Mouse (Mus musculus) liver, embryonic 13.5 days (tissue): ENCODE measurements at regions not wholly inside any gene's neighbourhood (a gene's known extent, or its start where the extent isn't known, plus 50 kb on each side); places are given as distances from the start of the nearest gene placed in this dataset.

Source experiments
- ATAC-seq: fragments of 200-750 bp; cut with Nextera tagmentation; 2 replicates; pipeline ENCODE4 v1.8.0; 2017; ENCODE audit warnings: low read depth, mild to moderate bottlenecking, moderate number of reproducible peaks, moderate library complexity
- DNase-seq: peaks from one replicate; pipeline ENCODE4 v3.0.0; 2022
- H3K27ac ChIP-seq: fragments of 300-500 bp; sonication (generic); 2 replicates; pipeline ENCODE4 v1.5.1; 2015; ENCODE audit warnings: moderate library complexity, mild to moderate bottlenecking, inconsistent platforms
- H3K27me3 ChIP-seq: fragments of 300-500 bp; sonication (generic); 2 replicates; pipeline ENCODE4 v1.6.1; 2015; ENCODE audit warnings: mild to moderate bottlenecking, inconsistent platforms
- H3K36me3 ChIP-seq: fragments of 300-500 bp; sonication (generic); 2 replicates; pipeline ENCODE4 v1.6.1; 2015; ENCODE audit warnings: mild to moderate bottlenecking, inconsistent platforms
- H3K4me1 ChIP-seq: fragments of 300-500 bp; sonication (generic); replicated peaks from 2 replicates; pipeline ENCODE4 v1.6.1; 2015; ENCODE audit warnings: inconsistent platforms
- H3K4me2 ChIP-seq: fragments of 300-500 bp; sonication (generic); 2 replicates; pipeline ENCODE4 v1.6.1; 2015; ENCODE audit warnings: inconsistent platforms, mild to moderate bottlenecking, moderate library complexity
- H3K4me3 ChIP-seq: fragments of 300-500 bp; sonication (generic); replicated peaks from 2 replicates; pipeline ENCODE4 v1.5.1; 2015; ENCODE audit warnings: mild to moderate bottlenecking, inconsistent platforms
- H3K9ac ChIP-seq: fragments of 300-500 bp; sonication (generic); 2 replicates; pipeline ENCODE4 v1.6.1; 2015; ENCODE audit warnings: mild to moderate bottlenecking, inconsistent platforms
- H3K9me3 ChIP-seq: fragments of 300-500 bp; sonication (generic); replicated peaks from 2 replicates; pipeline ENCODE4 v1.6.1; 2016; ENCODE audit warnings: inconsistent platforms
- WGBS: fragments of 180-500 bp; shearing (Covaris S2); methylation state at CpG from one replicate; pipeline ENCODE4 v1.1.7; 2015; ENCODE audit not compliant: insufficient replicate concordance; 5-methylcytosine and 5-hydroxymethylcytosine counted together

DNA sequence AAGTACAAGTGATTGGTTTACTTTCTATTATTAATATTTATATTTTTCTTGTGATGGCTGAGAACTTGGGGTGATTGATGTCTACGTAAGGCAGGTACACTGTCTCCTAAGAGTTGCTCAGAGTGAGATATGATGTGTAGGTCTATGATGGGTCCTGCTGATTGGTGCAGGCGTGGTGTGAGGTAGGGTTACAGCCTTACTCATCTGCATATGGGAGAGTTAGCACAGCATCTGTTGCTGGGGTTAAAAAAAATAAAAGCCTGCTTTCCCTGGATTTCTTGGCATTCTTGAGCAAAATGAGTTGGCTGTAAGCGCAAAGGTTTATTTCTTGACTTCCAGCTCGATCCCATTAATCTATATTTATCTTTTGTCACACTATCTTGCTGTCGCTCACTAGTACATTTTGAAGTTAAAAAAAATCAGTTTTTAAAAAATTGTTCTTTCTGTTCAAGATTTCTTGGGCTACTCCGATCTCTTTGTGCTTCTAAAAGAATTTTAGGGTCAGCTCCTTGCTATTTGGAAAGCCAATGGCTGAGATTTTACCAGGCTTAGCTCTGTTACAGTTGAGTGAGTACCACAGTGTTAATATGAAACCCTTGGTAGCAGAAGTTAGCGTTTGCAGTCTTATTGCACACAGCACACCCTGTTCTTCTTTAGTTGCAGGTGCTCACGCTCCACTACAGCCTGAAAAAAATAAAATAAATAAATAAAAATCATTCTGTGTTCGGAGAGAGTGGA lies 482.0 kb downstream of the Plekhb2 start:
- no peaks in the 10 kb centered on the region for H3K4me1 ChIP-seq
- no peak overlapping the region for H3K9ac ChIP-seq
- WGBS, result 69% methylated on average over 9 of the region's 9 CpGs
- no peaks in the 10 kb centered on the region for H3K36me3 ChIP-seq
- H3K27me3 ChIP-seq, result no peaks in the 10 kb centered on the region
- no peak overlapping the region for H3K27ac ChIP-seq
- DNase-seq (no peak), ATAC-seq (no peak)
- H3K4me3 ChIP-seq, result no peak overlapping the region
- H3K4me2 ChIP-seq, result no peak overlapping the region
- no peaks in the 10 kb centered on the region for H3K9me3 ChIP-seq

DNA sequence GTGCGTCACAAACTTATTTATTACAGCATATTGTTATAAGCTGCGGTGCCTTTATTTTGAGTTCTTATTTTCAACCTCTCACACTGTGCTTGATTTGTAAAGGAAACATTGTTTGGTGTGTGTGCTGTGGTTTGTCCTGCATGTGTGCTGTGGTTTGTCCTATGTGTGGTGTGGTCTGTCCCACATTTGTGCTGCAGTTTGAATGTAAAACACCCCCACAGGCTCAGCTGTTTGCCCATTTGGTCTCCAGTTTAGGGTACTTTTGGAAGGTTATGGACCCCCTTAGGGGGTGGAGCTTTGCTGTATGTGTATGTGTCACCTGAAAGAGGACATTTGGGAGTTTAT lies 482.5 kb downstream of the Plekhb2 start:
- H3K4me1 ChIP-seq, result no peaks in the 10 kb centered on the region
- no peaks in the 10 kb centered on the region for H3K27me3 ChIP-seq
- H3K9me3 ChIP-seq, result no peaks in the 10 kb centered on the region
- H3K27ac ChIP-seq, result no peak overlapping the region
- no peaks in the 10 kb centered on the region for H3K36me3 ChIP-seq
- no peak overlapping the region for H3K4me3 ChIP-seq
- ATAC-seq (no peak), DNase-seq (no peak)
- 74% methylated on average over 2 of the region's 2 CpGs for WGBS
- H3K4me2 ChIP-seq, result no peak overlapping the region
- no peak overlapping the region for H3K9ac ChIP-seq

DNA sequence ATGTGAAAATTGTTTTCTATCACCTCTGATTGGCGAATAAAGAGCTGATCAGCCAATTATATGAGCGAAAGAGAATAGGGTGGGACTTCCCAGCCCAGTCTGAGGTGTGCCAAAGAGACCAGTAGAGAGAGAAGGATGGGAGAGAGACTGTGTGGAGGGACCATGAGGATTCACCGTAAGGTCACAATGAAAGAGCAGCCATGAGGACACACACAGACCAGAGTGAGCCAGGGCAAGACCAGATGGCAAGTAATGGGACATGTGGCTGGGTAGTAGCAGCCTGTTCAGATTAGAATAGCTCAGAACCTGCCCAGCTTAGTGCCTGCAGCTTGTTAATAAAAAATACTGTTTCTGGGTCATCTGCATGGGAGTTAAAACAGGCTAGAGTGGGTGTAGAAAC lies 487.9 kb downstream of the Plekhb2 start:
- Histone ChIP-seq H3K27ac (no peak overlapping the region), H3K4me3 (no peak overlapping the region), H3K4me1 (no peaks in the 10 kb centered on the region), H3K9me3 (no peaks in the 10 kb centered on the region), H3K27me3 (no peaks in the 10 kb centered on the region), H3K36me3 (no peaks in the 10 kb centered on the region), H3K9ac (no peak overlapping the region), H3K4me2 (no peak overlapping the region)
- 56% methylated on average over 3 of the region's 3 CpGs for WGBS
- ATAC-seq (no peak), DNase-seq (no peak)

DNA sequence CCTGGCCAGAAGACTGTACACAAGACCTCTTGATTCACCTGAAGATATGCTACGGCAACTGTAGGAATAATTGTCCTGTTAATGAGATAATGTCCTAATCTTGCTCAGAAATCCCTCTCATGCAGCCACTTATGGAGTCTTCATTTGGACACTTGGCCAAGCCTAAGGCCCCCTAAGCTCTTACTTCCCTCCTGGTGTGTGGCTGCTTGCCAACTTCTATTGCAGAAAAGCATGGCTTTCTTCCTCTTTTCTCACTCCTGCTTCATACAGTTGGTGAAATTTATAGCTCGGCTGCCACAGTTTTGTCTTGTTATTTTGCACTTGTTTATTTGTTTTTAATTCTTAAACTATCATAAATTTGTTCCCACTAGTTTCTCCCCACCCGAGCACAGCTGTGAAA lies 488.4 kb downstream of the Plekhb2 start:
- 34% methylated on average over 3 of the region's 3 CpGs for WGBS
- ATAC-seq, result no peak
- no peak for DNase-seq

DNA sequence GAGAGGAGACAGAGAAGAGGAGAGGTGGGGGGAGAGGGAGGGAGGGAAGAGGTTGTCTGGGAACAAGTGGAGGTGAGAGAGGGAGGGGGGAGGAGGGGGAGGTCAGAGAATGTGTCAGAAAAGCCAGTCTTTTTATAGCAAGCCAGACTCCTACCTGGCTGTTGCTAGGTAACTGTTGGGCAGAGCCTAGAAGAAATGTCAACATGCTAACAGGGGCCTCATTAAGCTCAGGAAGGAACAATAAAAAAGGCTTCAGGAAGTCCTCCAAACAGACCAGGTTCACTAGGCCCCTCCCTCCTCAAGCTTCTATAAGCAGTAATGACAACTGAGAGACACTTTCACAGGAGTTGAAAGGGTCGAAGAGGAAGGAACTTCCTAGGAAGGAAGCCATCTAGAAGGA lies 494.8 kb downstream of the Plekhb2 start:
- no peak for ATAC-seq
- DNase-seq, result no peak
- Histone ChIP-seq H3K9me3 (0 out of 2 replicates have a peak, but pooled peaks cover 3% of the 10 kb centered on the region), H3K4me1 (no peaks in the 10 kb centered on the region), H3K4me3 (no peak overlapping the region), H3K27me3 (no peaks in the 10 kb centered on the region), H3K27ac (no peak overlapping the region), H3K36me3 (no peaks in the 10 kb centered on the region), H3K4me2 (no peak overlapping the region), H3K9ac (no peak overlapping the region)
- WGBS, result 32% methylated on average over 1 of the region's 1 CpGs

More for the DNA sequence above, 488.4 kb downstream of the Plekhb2 start:
- H3K27ac ChIP-seq, result no peak overlapping the region
- no peak overlapping the region for H3K4me2 ChIP-seq
- H3K4me1 ChIP-seq, result no peaks in the 10 kb centered on the region
- H3K4me3 ChIP-seq, result no peak overlapping the region
- no peak overlapping the region for H3K9ac ChIP-seq
- H3K27me3 ChIP-seq, result no peaks in the 10 kb centered on the region
- no peaks in the 10 kb centered on the region for H3K9me3 ChIP-seq
- no peaks in the 10 kb centered on the region for H3K36me3 ChIP-seq

DNA sequence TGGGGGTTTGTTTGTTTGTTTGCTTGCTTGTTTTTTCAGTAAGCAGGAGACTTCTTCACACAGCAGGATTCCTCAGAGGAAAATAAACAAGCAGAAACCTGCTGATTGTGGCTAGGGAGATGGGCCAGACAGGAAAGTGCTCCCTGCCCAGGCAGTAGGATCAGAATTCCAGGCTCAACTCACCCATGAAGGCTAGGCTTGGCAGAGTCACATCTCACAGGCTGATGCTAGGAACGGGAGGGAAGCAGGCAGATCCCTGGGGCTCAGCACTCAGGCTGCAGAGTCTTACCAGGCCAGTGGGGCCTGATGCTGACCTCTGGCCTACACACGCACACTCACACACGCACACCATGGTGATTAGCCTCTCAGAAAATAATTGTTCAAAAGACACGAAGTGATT lies 498.5 kb downstream of the Plekhb2 start:
- WGBS, result 63% methylated on average over 4 of the region's 4 CpGs
- H3K9ac ChIP-seq, result no peak overlapping the region
- no peak overlapping the region for H3K4me3 ChIP-seq
- no peaks in the 10 kb centered on the region for H3K27me3 ChIP-seq
- DNase-seq (no peak), ATAC-seq (no peak)
- H3K9me3 ChIP-seq, result 0 out of 2 replicates have a peak, but pooled peaks cover 3% of the 10 kb centered on the region
- no peaks in the 10 kb centered on the region for H3K4me1 ChIP-seq
- no peak overlapping the region for H3K4me2 ChIP-seq
- H3K27ac ChIP-seq, result no peak overlapping the region
- H3K36me3 ChIP-seq, result no peaks in the 10 kb centered on the region

DNA sequence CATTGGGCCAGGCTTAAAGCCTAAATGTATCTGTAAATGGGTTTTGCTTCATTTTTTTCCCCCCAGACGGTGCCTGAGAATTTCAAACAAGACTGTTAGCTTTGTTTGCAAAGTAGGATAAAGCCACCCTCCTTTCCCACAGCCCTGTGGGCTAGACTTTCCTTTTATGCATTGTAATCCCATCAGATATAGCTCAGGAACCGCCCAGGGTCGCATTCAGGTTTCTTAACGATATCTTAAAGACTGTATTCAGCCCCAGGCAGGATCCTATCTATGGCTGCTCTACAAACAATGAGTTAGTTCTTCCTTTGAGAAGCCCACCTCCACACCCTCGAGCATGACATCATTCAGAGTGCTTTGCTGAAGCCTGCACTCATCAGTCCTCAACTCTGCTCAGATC lies 509.2 kb downstream of the Plekhb2 start:
- WGBS, result 45% methylated on average over 5 of the region's 5 CpGs
- no peaks in the 10 kb centered on the region for H3K9me3 ChIP-seq

DNA sequence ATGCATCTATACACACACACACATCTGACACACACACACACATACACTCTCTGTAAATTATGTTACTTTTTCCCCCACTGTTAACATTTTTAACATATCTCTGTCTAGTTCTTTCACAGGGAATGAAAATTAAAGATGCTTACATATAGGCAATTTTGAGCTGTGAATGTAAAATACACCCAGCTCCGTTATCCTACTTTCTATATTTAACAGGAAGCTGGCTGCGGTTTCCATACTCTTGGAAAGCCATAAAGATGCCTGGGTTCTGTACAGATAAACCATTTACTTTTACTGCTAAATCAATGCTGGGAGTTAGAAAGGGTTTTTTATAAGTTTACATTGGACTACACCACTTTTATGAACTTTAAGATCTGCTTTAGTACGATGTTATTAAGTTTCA lies 511.7 kb downstream of the Plekhb2 start:
- 68% methylated on average over 3 of the region's 3 CpGs for WGBS
- DNase-seq, result no peak

More for the DNA sequence above, 509.2 kb downstream of the Plekhb2 start:
- Histone ChIP-seq H3K9ac (no peak overlapping the region), H3K36me3 (no peaks in the 10 kb centered on the region), H3K4me2 (no peak overlapping the region), H3K27ac (no peak overlapping the region), H3K4me3 (no peak overlapping the region), H3K4me1 (no peaks in the 10 kb centered on the region), H3K27me3 (no peaks in the 10 kb centered on the region)
- ATAC-seq (no peak), DNase-seq (no peak)

DNA sequence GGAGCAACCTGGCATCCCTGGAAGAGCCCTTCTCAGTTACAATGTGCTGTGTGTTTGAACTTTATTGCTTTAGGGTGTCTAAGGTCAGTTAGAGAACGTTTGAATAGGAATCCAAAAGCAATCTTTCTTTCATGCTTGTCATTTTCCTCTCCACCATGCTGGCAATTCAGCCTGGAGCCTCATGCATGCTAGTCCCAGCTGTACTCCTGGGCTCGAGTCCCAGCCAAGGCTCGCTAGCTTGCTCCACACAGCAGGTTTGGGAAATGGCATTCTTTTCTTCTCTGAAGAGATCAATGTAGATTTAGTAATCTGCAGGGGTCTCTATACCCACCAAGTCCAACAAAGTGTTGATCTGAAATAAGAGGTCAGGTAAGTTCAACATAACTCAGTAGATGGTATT lies 513.1 kb downstream of the Plekhb2 start:
- H3K4me3 ChIP-seq, result no peak overlapping the region
- no peaks in the 10 kb centered on the region for H3K27me3 ChIP-seq
- ATAC-seq, result no peak

More for the DNA sequence above, 511.7 kb downstream of the Plekhb2 start:
- no peak for ATAC-seq
- H3K9me3 ChIP-seq, result no peaks in the 10 kb centered on the region
- no peak overlapping the region for H3K4me3 ChIP-seq
- no peak overlapping the region for H3K9ac ChIP-seq
- no peaks in the 10 kb centered on the region for H3K36me3 ChIP-seq
- H3K27me3 ChIP-seq, result no peaks in the 10 kb centered on the region
- no peaks in the 10 kb centered on the region for H3K4me1 ChIP-seq
- no peak overlapping the region for H3K4me2 ChIP-seq
- no peak overlapping the region for H3K27ac ChIP-seq

DNA sequence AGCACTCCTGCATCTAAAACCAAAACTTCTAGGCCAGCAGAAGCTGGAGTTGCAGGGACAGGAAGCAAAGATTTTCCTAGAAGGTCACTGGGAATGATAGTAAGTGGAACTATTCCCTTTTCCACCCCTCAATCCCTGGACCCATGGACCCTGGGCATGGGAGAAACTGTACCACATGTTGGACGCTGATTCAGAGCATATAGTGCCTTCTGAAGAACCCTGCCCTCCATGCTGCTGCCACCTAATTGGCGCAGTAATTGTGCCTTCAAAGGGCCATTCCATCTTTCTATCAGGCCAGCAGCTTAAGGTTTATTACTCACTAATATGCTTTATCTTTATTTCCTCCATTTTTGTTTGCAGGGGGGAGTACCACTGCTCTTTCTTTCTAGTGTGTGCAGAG lies 516.8 kb downstream of the Plekhb2 start:
- no peaks in the 10 kb centered on the region for H3K9me3 ChIP-seq
- H3K4me1 ChIP-seq, result no peaks in the 10 kb centered on the region
- no peak overlapping the region for H3K4me3 ChIP-seq
- no peak overlapping the region for H3K4me2 ChIP-seq
- no peak for ATAC-seq
- no peaks in the 10 kb centered on the region for H3K36me3 ChIP-seq
- H3K9ac ChIP-seq, result no peak overlapping the region
- no peak for DNase-seq
- no peak overlapping the region for H3K27ac ChIP-seq
- H3K27me3 ChIP-seq, result no peaks in the 10 kb centered on the region
- 56% methylated on average over 2 of the region's 2 CpGs for WGBS

More for the DNA sequence above, 513.1 kb downstream of the Plekhb2 start:
- H3K4me2 ChIP-seq, result no peak overlapping the region
- no peak overlapping the region for H3K27ac ChIP-seq
- DNase-seq, result no peak
- H3K9ac ChIP-seq, result no peak overlapping the region
- no peaks in the 10 kb centered on the region for H3K9me3 ChIP-seq
- H3K4me1 ChIP-seq, result no peaks in the 10 kb centered on the region
- no peaks in the 10 kb centered on the region for H3K36me3 ChIP-seq
- 58% methylated on average over 3 of the region's 3 CpGs for WGBS

DNA sequence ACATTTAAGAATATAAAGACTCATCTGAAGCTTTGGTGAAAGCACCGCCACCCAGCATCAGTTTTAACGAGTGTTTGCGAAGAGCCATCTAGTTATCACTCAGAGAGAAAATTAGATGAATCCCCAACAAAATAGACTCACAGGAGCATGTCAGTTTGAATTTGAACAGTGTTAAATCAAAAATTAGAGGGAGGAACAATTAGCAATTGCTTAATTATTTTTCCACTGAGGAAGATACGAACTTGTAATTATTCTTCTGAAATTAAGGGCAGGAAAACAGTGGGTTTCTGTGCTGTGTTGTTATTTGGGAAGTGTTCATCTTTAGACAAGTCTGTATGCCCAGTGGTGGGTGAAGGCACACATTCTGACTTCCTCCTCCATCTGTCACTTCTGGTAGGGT lies 523.0 kb downstream of the Plekhb2 start:
- no peak for ATAC-seq
- WGBS, result 70% methylated on average over 4 of the region's 4 CpGs
- Histone ChIP-seq H3K36me3 (no peaks in the 10 kb centered on the region), H3K27ac (no peak overlapping the region), H3K9ac (no peak overlapping the region), H3K4me1 (no peaks in the 10 kb centered on the region), H3K4me2 (no peak overlapping the region), H3K9me3 (no peaks in the 10 kb centered on the region), H3K27me3 (no peaks in the 10 kb centered on the region), H3K4me3 (no peak overlapping the region)
- no peak for DNase-seq

DNA sequence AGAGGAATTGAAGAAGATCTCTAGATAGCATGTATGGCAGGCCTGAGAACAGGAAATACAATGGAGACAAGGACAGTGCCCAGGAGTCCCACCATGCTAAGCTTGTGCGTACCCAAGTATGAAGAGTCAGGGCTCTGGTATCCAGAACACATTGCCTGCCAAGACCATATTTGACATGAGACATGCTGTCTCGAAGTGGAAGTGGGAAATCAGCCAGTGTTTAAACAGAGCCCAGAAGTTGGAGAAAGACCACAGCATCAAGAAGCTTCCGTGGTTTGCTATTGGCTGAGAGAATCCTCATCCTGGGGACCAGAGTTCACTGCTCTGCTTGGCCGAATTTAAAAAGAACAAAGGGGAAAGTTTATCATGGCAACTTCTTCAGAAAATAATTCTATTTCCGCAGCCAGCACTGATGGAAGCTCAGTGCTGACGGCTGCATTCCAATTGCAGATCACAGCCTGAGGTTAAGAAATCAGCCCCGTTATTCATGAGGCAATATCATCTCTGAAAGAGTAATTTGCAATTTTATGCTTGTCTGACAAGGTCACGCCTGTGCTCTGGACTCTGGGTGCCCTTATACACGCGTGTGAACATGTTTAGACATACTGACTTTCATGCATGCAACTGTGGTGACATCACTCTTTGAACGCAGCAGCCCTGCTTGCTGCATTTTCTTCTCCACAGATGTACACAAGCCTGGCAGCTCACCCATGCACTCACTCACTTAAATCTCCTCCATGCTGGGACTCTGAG lies 531.0 kb downstream of the Plekhb2 start:
- ATAC-seq (no peak), DNase-seq (no peak)
- Histone ChIP-seq H3K9ac (no peak overlapping the region), H3K4me2 (no peak overlapping the region), H3K27me3 (no peaks in the 10 kb centered on the region), H3K9me3 (no peaks in the 10 kb centered on the region; the same call in 1 of the 2 replicates), H3K27ac (no peak overlapping the region), H3K36me3 (no peaks in the 10 kb centered on the region), H3K4me3 (no peak overlapping the region), H3K4me1 (no peaks in the 10 kb centered on the region)
- 60% methylated on average over 11 of the region's 11 CpGs for WGBS
